Mouse (Mus musculus) midbrain, embryonic 15.5 days (tissue): ENCODE measurements around the gene Fetub. TPM values are rescaled to one million over a fixed set of nuclear protein-coding genes. Genes with fewer than 3 reads are reported as not detected.

Source experiments
- ATAC-seq: fragments of 200-750 bp; cut with Nextera tagmentation; replicated peaks from 2 replicates; pipeline ENCODE4 v1.8.0; 2017; ENCODE audit warnings: moderate TSS enrichment
- H3K27ac ChIP-seq: fragments of 300-500 bp; sonication (generic); 2 replicates; pipeline ENCODE4 v1.5.1; 2015; ENCODE audit warnings: mild to moderate bottlenecking, inconsistent platforms
- H3K27me3 ChIP-seq: fragments of 300-500 bp; sonication (generic); replicated peaks from 2 replicates; pipeline ENCODE4 v1.6.1; 2015; ENCODE audit warnings: inconsistent platforms
- H3K36me3 ChIP-seq: fragments of 300-500 bp; sonication (generic); replicated peaks from 2 replicates; pipeline ENCODE4 v1.6.1; 2015; ENCODE audit warnings: inconsistent platforms
- H3K4me1 ChIP-seq: fragments of 300-500 bp; sonication (generic); 2 replicates; pipeline ENCODE4 v1.6.1; 2015; ENCODE audit warnings: inconsistent platforms
- H3K4me2 ChIP-seq: fragments of 300-500 bp; sonication (generic); 2 replicates; pipeline ENCODE4 v1.6.1; 2015; ENCODE audit warnings: inconsistent platforms, mild to moderate bottlenecking, moderate library complexity
- H3K4me3 ChIP-seq: fragments of 300-500 bp; sonication (generic); 2 replicates; pipeline ENCODE4 v1.5.1; 2015; ENCODE audit warnings: mild to moderate bottlenecking, inconsistent platforms
- H3K9ac ChIP-seq: fragments of 300-500 bp; sonication (generic); 2 replicates; pipeline ENCODE4 v1.6.1; 2015; ENCODE audit warnings: mild to moderate bottlenecking, inconsistent platforms
- H3K9me3 ChIP-seq: fragments of 300-500 bp; sonication (generic); 2 replicates; pipeline ENCODE4 v1.6.1; 2016; ENCODE audit warnings: inconsistent platforms
- WGBS: fragments of 180-500 bp; shearing (Covaris S2); methylation state at CpG from one replicate; pipeline ENCODE4 v1.1.7; 2015; ENCODE audit warnings: mixed read lengths; 5-methylcytosine and 5-hydroxymethylcytosine counted together
- polyA plus RNA-seq: library from polyadenylated mRNA; unstranded; fragments of >200 nt; fragmentation: Nextera tagmentation; extraction: Ambion mirVana; gene quantifications from 2 replicates; pipeline ENCODE4 v1.2.1, GENCODE M21; 2015

The Fetub gene
- polyA plus RNA-seq: not detected in 2 replicates

- no peak for ATAC-seq
- H3K27me3 ChIP-seq: no peaks in the 10 kb centered on the region
- H3K4me1 ChIP-seq: no peaks in the 10 kb centered on the region
- no peaks in the 10 kb centered on the region for H3K36me3 ChIP-seq
- H3K4me2 ChIP-seq: no peak within 1 kb of the TSS
- H3K9ac ChIP-seq: no peak within 1 kb of the TSS
- WGBS: 87% methylated on average over 5 of the region's 5 CpGs
- H3K4me3 ChIP-seq: no peak within 1 kb of the TSS
- no peak within 1 kb of the TSS for H3K27ac ChIP-seq
- H3K9me3 ChIP-seq: no peaks in the 10 kb centered on the region
Observed at GRCm38 (mm10) chr16:22918034-22918433, at the start of gene Fetub. Fetub (plus strand) TSS chr16:22918334.

GRCm38 (mm10) chr16:22872397-22872796 is 45.7 kb upstream of the Fetub start:
- H3K36me3 ChIP-seq: peaks cover 51% of the 10 kb centered on the region
- no peak overlapping the region for H3K4me2 ChIP-seq
- H3K4me3 ChIP-seq: no peak overlapping the region
- H3K4me1 ChIP-seq: no peaks in the 10 kb centered on the region
- 89% methylated on average over 8 of the region's 8 CpGs for WGBS
- H3K9ac ChIP-seq: no peak overlapping the region
- no peak overlapping the region for H3K27ac ChIP-seq
- no peaks in the 10 kb centered on the region for H3K9me3 ChIP-seq
- no peak for ATAC-seq
- no peaks in the 10 kb centered on the region for H3K27me3 ChIP-seq

DNA sequence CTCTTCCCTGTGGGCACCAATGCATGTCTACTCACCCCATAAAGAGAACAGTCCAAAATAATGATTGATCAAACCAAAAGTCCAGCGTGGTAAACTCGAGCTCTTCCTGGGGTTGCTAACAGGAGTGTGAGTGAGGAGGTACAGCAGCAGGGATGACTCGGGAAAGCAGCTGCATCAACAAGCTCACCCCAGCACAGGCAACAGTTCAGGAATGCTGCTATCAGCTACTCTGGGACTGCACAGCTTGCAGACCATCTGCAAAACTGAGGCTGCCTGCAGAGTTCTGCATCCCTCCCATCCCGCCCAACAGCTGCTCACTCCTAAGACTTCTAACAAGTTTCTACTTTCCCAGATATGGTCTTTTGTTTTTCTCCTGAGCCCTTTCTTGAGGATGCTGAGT is 44.8 kb upstream of the Fetub start:
- no peaks in the 10 kb centered on the region for H3K4me1 ChIP-seq
- no peak overlapping the region for H3K9ac ChIP-seq
- H3K27me3 ChIP-seq: no peaks in the 10 kb centered on the region
- H3K4me2 ChIP-seq: no peak overlapping the region
- H3K4me3 ChIP-seq: no peak overlapping the region
- H3K9me3 ChIP-seq: no peaks in the 10 kb centered on the region
- peaks cover 48% of the 10 kb centered on the region for H3K36me3 ChIP-seq
- H3K27ac ChIP-seq: no peak overlapping the region
- WGBS: 87% methylated on average over 4 of the region's 4 CpGs
- no peak for ATAC-seq

GRCm38 (mm10) chr16:22876218-22877043 is 41.7 kb upstream of the Fetub start:
- Histone ChIP-seq H3K9ac (no peak overlapping the region), H3K9me3 (no peaks in the 10 kb centered on the region), H3K4me2 (no peak overlapping the region), H3K4me3 (no peak overlapping the region), H3K27ac (no peak overlapping the region), H3K27me3 (no peaks in the 10 kb centered on the region), H3K4me1 (no peaks in the 10 kb centered on the region), H3K36me3 (peaks cover 18% of the 10 kb centered on the region)
- WGBS: 55% methylated on average over 9 of the region's 9 CpGs
- peak; percentile 18; the same call in 1 of the 2 replicates for ATAC-seq

- Histone ChIP-seq H3K27me3 (no peaks in the 10 kb centered on the region), H3K4me2 (no peak overlapping the region), H3K9ac (no peak overlapping the region), H3K9me3 (no peaks in the 10 kb centered on the region), H3K36me3 (peaks cover 5% of the 10 kb centered on the region; the same call in 1 of the 2 replicates), H3K27ac (no peak overlapping the region), H3K4me1 (no peaks in the 10 kb centered on the region), H3K4me3 (no peak overlapping the region)
- 78% methylated on average over 11 of the region's 11 CpGs for WGBS
- ATAC-seq: no peak
Observed at GRCm38 (mm10) chr16:22877660-22878390, 40.3 kb upstream of the Fetub start.

GRCm38 (mm10) chr16:22878716-22879115 is 39.4 kb upstream of the Fetub start:
- Histone ChIP-seq H3K4me2 (no peak overlapping the region), H3K4me1 (no peaks in the 10 kb centered on the region), H3K36me3 (no peaks in the 10 kb centered on the region), H3K9ac (no peak overlapping the region), H3K9me3 (no peaks in the 10 kb centered on the region), H3K27ac (no peak overlapping the region), H3K4me3 (no peak overlapping the region), H3K27me3 (no peaks in the 10 kb centered on the region)
- WGBS: 80% methylated on average over 7 of the region's 7 CpGs
- ATAC-seq: no peak

GRCm38 (mm10) chr16:22879945-22880595 is 38.1 kb upstream of the Fetub start:
- 65% methylated on average over 7 of the region's 7 CpGs for WGBS
- Histone ChIP-seq H3K4me3 (no peak overlapping the region), H3K36me3 (no peaks in the 10 kb centered on the region), H3K9me3 (no peaks in the 10 kb centered on the region), H3K27me3 (no peaks in the 10 kb centered on the region), H3K27ac (no peak overlapping the region), H3K9ac (no peak overlapping the region), H3K4me1 (no peaks in the 10 kb centered on the region), H3K4me2 (no peak overlapping the region)
- no peak for ATAC-seq

DNA sequence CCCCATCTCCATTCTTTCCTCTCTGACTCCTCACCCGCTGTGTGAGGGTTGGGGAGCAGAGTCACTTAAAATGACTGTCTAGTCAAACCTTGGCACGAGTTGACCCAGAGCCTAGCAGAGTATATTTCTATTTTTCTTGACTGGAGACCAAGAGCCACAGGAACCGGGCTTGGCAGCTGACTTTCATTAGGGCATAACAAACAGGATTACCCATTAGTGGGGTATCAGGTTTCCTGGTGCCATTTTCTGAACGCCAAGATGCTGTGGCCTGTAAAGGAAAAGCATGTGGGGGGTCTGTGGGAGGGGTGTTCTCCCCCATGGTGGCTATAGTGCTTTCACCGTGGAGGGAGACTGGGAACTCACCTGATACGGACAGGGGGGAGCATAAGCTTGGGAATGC is 37.2 kb upstream of the Fetub start:
- H3K9ac ChIP-seq: no peak overlapping the region
- no peak overlapping the region for H3K4me2 ChIP-seq
- WGBS: 16% methylated on average over 6 of the region's 6 CpGs
- no peaks in the 10 kb centered on the region for H3K36me3 ChIP-seq
- H3K4me1 ChIP-seq: no peaks in the 10 kb centered on the region
- no peak overlapping the region for H3K4me3 ChIP-seq
- no peak overlapping the region for H3K27ac ChIP-seq
- H3K9me3 ChIP-seq: no peaks in the 10 kb centered on the region
- ATAC-seq: no peak
- H3K27me3 ChIP-seq: no peaks in the 10 kb centered on the region

- ATAC-seq: no peak
- no peaks in the 10 kb centered on the region for H3K9me3 ChIP-seq
- H3K36me3 ChIP-seq: no peaks in the 10 kb centered on the region
- H3K27ac ChIP-seq: no peak overlapping the region
- no peaks in the 10 kb centered on the region for H3K27me3 ChIP-seq
- WGBS: 78% methylated on average over 4 of the region's 4 CpGs
- no peak overlapping the region for H3K4me2 ChIP-seq
- H3K4me3 ChIP-seq: no peak overlapping the region
- no peak overlapping the region for H3K9ac ChIP-seq
- no peaks in the 10 kb centered on the region for H3K4me1 ChIP-seq
Observed at GRCm38 (mm10) chr16:22881487-22881886, 36.6 kb upstream of the Fetub start.

DNA sequence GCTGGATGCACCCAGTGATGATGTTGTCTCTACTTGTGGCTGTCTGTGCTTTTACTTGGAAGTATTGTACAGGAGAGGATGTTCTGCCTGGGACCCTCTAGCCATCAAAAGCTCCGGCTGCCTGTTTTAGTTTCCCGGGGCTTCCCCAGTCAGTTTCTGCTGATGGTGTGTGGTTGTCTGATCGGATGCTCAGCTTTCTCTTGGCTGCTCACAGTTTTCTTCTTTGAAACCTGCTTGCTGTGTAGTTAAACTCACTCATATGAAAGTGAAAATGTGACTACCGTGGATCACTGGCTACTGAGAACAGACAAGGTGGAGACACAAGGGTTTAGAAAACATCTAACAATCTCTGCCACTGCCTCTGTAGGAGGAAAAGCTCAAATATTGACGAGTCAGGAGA is 34.7 kb upstream of the Fetub start:
- Histone ChIP-seq H3K9me3 (no peaks in the 10 kb centered on the region), H3K36me3 (no peaks in the 10 kb centered on the region), H3K9ac (no peak overlapping the region), H3K27me3 (no peaks in the 10 kb centered on the region), H3K4me3 (no peak overlapping the region), H3K4me1 (no peaks in the 10 kb centered on the region), H3K27ac (no peak overlapping the region), H3K4me2 (no peak overlapping the region)
- WGBS: 83% methylated on average over 5 of the region's 5 CpGs
- no peak for ATAC-seq

DNA sequence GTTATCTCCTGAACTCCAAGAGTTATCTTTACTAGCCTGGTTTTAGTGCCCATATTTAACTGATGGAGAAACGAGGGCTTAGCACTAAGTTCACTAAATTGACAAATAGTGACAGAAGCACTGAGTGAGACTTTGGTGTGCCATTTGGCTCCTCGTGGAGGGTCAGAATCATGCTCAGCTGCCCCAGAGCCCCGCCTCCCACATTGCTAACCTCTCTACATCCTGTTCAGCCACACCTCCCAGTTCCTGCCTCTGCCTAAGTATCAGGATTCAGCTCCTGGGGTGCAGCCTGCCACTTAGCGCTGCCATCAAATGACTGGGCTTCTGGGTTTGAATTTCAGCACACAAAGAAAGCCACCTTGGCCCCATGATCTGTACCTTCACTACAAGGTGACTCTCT is 32.8 kb upstream of the Fetub start:
- Histone ChIP-seq H3K4me2 (no peak overlapping the region), H3K27me3 (no peaks in the 10 kb centered on the region), H3K36me3 (no peaks in the 10 kb centered on the region), H3K9ac (no peak overlapping the region), H3K4me3 (no peak overlapping the region), H3K27ac (no peak overlapping the region), H3K9me3 (no peaks in the 10 kb centered on the region), H3K4me1 (no peaks in the 10 kb centered on the region)
- 57% methylated on average over 4 of the region's 4 CpGs for WGBS
- no peak for ATAC-seq

DNA sequence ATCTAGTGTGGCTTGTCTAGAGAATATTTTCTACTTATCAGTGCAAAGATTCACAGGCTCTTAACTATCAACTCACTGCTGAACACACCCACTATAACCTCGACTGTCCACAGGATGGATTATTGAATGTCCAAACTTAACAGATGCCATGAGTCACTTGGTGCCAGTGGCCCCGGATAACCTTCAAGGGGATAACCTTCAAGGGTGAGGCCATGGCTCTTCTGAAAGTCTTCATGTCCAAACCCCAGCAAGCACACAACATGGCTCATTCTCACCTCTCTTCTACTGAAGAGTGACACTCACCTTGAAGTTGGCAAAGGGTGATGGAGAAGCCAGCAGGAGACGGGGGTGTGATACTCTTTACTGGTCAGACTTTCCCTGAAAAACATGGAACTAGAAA is 31.4 kb upstream of the Fetub start:
- WGBS: 86% methylated on average over 3 of the region's 3 CpGs
- ATAC-seq: no peak

More for the DNA sequence above, 31.4 kb upstream of the Fetub start:
- H3K27me3 ChIP-seq: no peaks in the 10 kb centered on the region
- H3K4me3 ChIP-seq: no peak overlapping the region
- no peak overlapping the region for H3K27ac ChIP-seq
- no peak overlapping the region for H3K9ac ChIP-seq
- H3K4me1 ChIP-seq: no peaks in the 10 kb centered on the region
- no peaks in the 10 kb centered on the region for H3K36me3 ChIP-seq
- no peak overlapping the region for H3K4me2 ChIP-seq
- no peaks in the 10 kb centered on the region for H3K9me3 ChIP-seq
